Mouse (Mus musculus) left cerebral cortex, postnatal 25 days (tissue): ENCODE results near the gene Socs5. TPM values are rescaled to one million over a fixed set of nuclear protein-coding genes. Genes with fewer than 3 reads are reported as not detected.

ENCODE experiments used
- microRNA-seq, 2 experiments: library from miRNA; unstranded; fragments of <30 nt; microRNA quantifications; one replicate each; pipeline ENCODE4 v1.2.0; 2022
- total RNA-seq, 2 experiments: library from RNA; stranded (reverse); gene quantifications; 2 replicates each; pipeline ENCODE4 v1.2.3; 2021

The Socs5 gene
- total RNA-seq, 2 experiments from 2014 or later: 104 to 107 TPM

Small RNA genes lying within 50 kb of the gene (microRNA-seq; reads per million reads assigned to microRNA genes)
- gene Gm22346: 0 reads per million in 2 experiments

Other genes with a start within 250 kb of the Socs5 start
- not detected for gene Tmem247, start 190.3 kb upstream of the Socs5 start, total RNA-seq
- under 1 TPM in 1 of 2 experiments, not detected in 1; 0.37 TPM for gene Atp6v1e2, start 159.8 kb upstream of the Socs5 start, total RNA-seq
- gene Rhoq, start 144.6 kb upstream of the Socs5 start, total RNA-seq: 10 to 100 TPM; 29.5 to 43.8 TPM
- gene Pigf, start 82.3 kb upstream of the Socs5 start, total RNA-seq: 10 to 100 TPM; 16.5 to 19.1 TPM
- 10 to 100 TPM; 54.2 to 61.7 TPM for gene Cript, start 82.1 kb upstream of the Socs5 start, total RNA-seq
- 10 to 100 TPM; 53.7 to 54.0 TPM for gene Mcfd2, start 158.3 kb downstream of the Socs5 start, total RNA-seq
- 10 to 100 TPM; 12.0 to 14.4 TPM for gene Ttc7, start 175.2 kb downstream of the Socs5 start, total RNA-seq